Mouse (Mus musculus): Measurements from ENCODE around the gene Stam2. TPM values are rescaled to one million over a fixed set of nuclear protein-coding genes. Genes with fewer than 3 reads are reported as not detected.

The Stam2 gene
- polyA plus RNA-seq, 1 experiment from 2014 or later = 39.0 TPM

- Histone ChIP-seq H3K27ac (no peak overlapping the region), H3K9me3 (no peaks in the 10 kb centered on the region), H3K36me3 (replicated peaks) (peaks cover 3% of the 10 kb centered on the region; the same call in 1 of the 2 replicates), H3K4me3 (no peak overlapping the region), H3K4me2 (no peak overlapping the region), H3K4me1 (0 out of 2 replicates have a peak, but pooled peaks cover 3% of the 10 kb centered on the region), H3K27me3 (replicated peaks) (no peaks in the 10 kb centered on the region), H3K9ac (no peak overlapping the region)
- WGBS = 85% methylated on average over 6 of the region's 6 CpGs
- no peak for ATAC-seq (replicated peaks)
Observed at GRCm38 (mm10) chr2:52715538-52715937, 26.5 kb downstream of the Stam2 start.

GRCm38 (mm10) chr2:52714111-52714510 is 28.0 kb downstream of the Stam2 start:
- Histone ChIP-seq H3K4me3 (no peak overlapping the region), H3K4me2 (no peak overlapping the region), H3K9ac (no peak overlapping the region), H3K9me3 (no peaks in the 10 kb centered on the region), H3K4me1 (no peaks in the 10 kb centered on the region), H3K36me3 (replicated peaks) (peaks cover 8% of the 10 kb centered on the region; the same call in 1 of the 2 replicates), H3K27me3 (replicated peaks) (no peaks in the 10 kb centered on the region), H3K27ac (no peak overlapping the region)
- no peak for ATAC-seq (replicated peaks)
- WGBS = 94% methylated on average over 4 of the region's 4 CpGs

GRCm38 (mm10) chr2:52710804-52711203 is 31.3 kb downstream of the Stam2 start:
- Histone ChIP-seq H3K9ac (no peak overlapping the region), H3K36me3 (replicated peaks) (peaks cover 10% of the 10 kb centered on the region; the same call in 1 of the 2 replicates), H3K4me3 (no peak overlapping the region), H3K27me3 (replicated peaks) (no peaks in the 10 kb centered on the region), H3K9me3 (no peaks in the 10 kb centered on the region), H3K4me2 (no peak overlapping the region), H3K4me1 (no peaks in the 10 kb centered on the region), H3K27ac (no peak overlapping the region)
- ATAC-seq (replicated peaks) = no peak
- 79% methylated on average over 2 of the region's 2 CpGs for WGBS

GRCm38 (mm10) chr2:52709417-52709816 is 32.7 kb downstream of the Stam2 start:
- no peaks in the 10 kb centered on the region for H3K27me3 ChIP-seq (replicated peaks)
- H3K4me1 ChIP-seq = no peaks in the 10 kb centered on the region
- H3K36me3 ChIP-seq (replicated peaks) = peaks cover 12% of the 10 kb centered on the region; the same call in 1 of the 2 replicates
- no peak overlapping the region for H3K9ac ChIP-seq
- ATAC-seq (replicated peaks) = no peak
- no peak overlapping the region for H3K27ac ChIP-seq
- no peak overlapping the region for H3K4me2 ChIP-seq
- H3K9me3 ChIP-seq = no peaks in the 10 kb centered on the region
- WGBS = 94% methylated on average over 5 of the region's 5 CpGs
- no peak overlapping the region for H3K4me3 ChIP-seq

GRCm38 (mm10) chr2:52701368-52702036 is 40.6 kb downstream of the Stam2 start:
- ATAC-seq (replicated peaks) = no peak
- no peaks in the 10 kb centered on the region for H3K27me3 ChIP-seq (replicated peaks)
- no peaks in the 10 kb centered on the region for H3K9me3 ChIP-seq
- no peaks in the 10 kb centered on the region for H3K4me1 ChIP-seq
- no peak overlapping the region for H3K4me2 ChIP-seq
- peaks cover 7% of the 10 kb centered on the region; the same call in 1 of the 2 replicates for H3K36me3 ChIP-seq (replicated peaks)
- no peak overlapping the region for H3K9ac ChIP-seq
- no peak overlapping the region for H3K4me3 ChIP-seq
- H3K27ac ChIP-seq = no peak overlapping the region
- WGBS = 84% methylated on average over 11 of the region's 11 CpGs

GRCm38 (mm10) chr2:52700352-52700751 is 41.7 kb downstream of the Stam2 start:
- peaks cover 2% of the 10 kb centered on the region; the same call in 1 of the 2 replicates for H3K36me3 ChIP-seq (replicated peaks)
- ATAC-seq (replicated peaks) = no peak
- WGBS = 60% methylated on average over 5 of the region's 5 CpGs
- H3K4me2 ChIP-seq = no peak overlapping the region
- H3K27me3 ChIP-seq (replicated peaks) = no peaks in the 10 kb centered on the region
- no peaks in the 10 kb centered on the region for H3K4me1 ChIP-seq
- H3K9me3 ChIP-seq = no peaks in the 10 kb centered on the region
- no peak overlapping the region for H3K4me3 ChIP-seq
- H3K27ac ChIP-seq = no peak overlapping the region
- no peak overlapping the region for H3K9ac ChIP-seq

GRCm38 (mm10) chr2:52694604-52695003 is 47.5 kb downstream of the Stam2 start:
- no peaks in the 10 kb centered on the region for H3K27me3 ChIP-seq (replicated peaks)
- H3K9me3 ChIP-seq = no peaks in the 10 kb centered on the region
- H3K36me3 ChIP-seq (replicated peaks) = no peaks in the 10 kb centered on the region
- H3K9ac ChIP-seq = no peak overlapping the region
- H3K4me3 ChIP-seq = no peak overlapping the region
- 86% methylated on average over 6 of the region's 6 CpGs for WGBS
- H3K4me2 ChIP-seq = no peak overlapping the region
- ATAC-seq (replicated peaks) = no peak
- no peaks in the 10 kb centered on the region for H3K4me1 ChIP-seq
- no peak overlapping the region for H3K27ac ChIP-seq

GRCm38 (mm10) chr2:52691745-52692144 is 50.3 kb downstream of the Stam2 start:
- no peak overlapping the region for H3K4me2 ChIP-seq
- no peaks in the 10 kb centered on the region for H3K27me3 ChIP-seq (replicated peaks)
- no peak overlapping the region for H3K27ac ChIP-seq
- 75% methylated on average over 4 of the region's 4 CpGs for WGBS
- ATAC-seq (replicated peaks) = no peak
- H3K4me1 ChIP-seq = no peaks in the 10 kb centered on the region
- no peaks in the 10 kb centered on the region for H3K36me3 ChIP-seq (replicated peaks)
- no peak overlapping the region for H3K4me3 ChIP-seq
- H3K9me3 ChIP-seq = no peaks in the 10 kb centered on the region
- no peak overlapping the region for H3K9ac ChIP-seq

- no peak for ATAC-seq (replicated peaks)
- Histone ChIP-seq H3K4me2 (no peak overlapping the region), H3K4me3 (no peak overlapping the region), H3K4me1 (no peaks in the 10 kb centered on the region), H3K36me3 (replicated peaks) (no peaks in the 10 kb centered on the region), H3K9me3 (no peaks in the 10 kb centered on the region; the same call in 1 of the 2 replicates), H3K9ac (no peak overlapping the region), H3K27me3 (replicated peaks) (no peaks in the 10 kb centered on the region), H3K27ac (no peak overlapping the region)
- WGBS = 90% methylated on average over 6 of the region's 6 CpGs
Observed at GRCm38 (mm10) chr2:52686601-52687000, 55.5 kb downstream of the Stam2 start.

GRCm38 (mm10) chr2:52677589-52677988 is 64.5 kb downstream of the Stam2 start:
- 74% methylated on average over 4 of the region's 4 CpGs for WGBS
- H3K27ac ChIP-seq = no peak overlapping the region
- no peaks in the 10 kb centered on the region for H3K9me3 ChIP-seq
- H3K4me1 ChIP-seq = peaks cover 19% of the 10 kb centered on the region
- H3K27me3 ChIP-seq (replicated peaks) = peaks cover 12% of the 10 kb centered on the region; the same call in 1 of the 2 replicates
- H3K9ac ChIP-seq = no peak overlapping the region
- no peak overlapping the region for H3K4me3 ChIP-seq
- no peak for ATAC-seq (replicated peaks)
- H3K4me2 ChIP-seq = no peak overlapping the region
- no peaks in the 10 kb centered on the region for H3K36me3 ChIP-seq (replicated peaks)

- peaks cover 12% of the 10 kb centered on the region; the same call in 1 of the 2 replicates for H3K27me3 ChIP-seq (replicated peaks)
- ATAC-seq (replicated peaks) = no peak
- no peaks in the 10 kb centered on the region for H3K36me3 ChIP-seq (replicated peaks)
- H3K4me3 ChIP-seq = peak overlapping the region; percentile 85
- no peak overlapping the region for H3K9ac ChIP-seq
- peak overlapping the region; percentile 98 for H3K4me2 ChIP-seq
- H3K27ac ChIP-seq = no peak overlapping the region
- peaks cover 19% of the 10 kb centered on the region for H3K4me1 ChIP-seq
- H3K9me3 ChIP-seq = no peaks in the 10 kb centered on the region
- 7% methylated on average over 6 of the region's 6 CpGs for WGBS
Observed at GRCm38 (mm10) chr2:52676913-52677303, 65.2 kb downstream of the Stam2 start.

GRCm38 (mm10) chr2:52676023-52676912 is 65.8 kb downstream of the Stam2 start, which contains the start of gene Cacnb4:
Gene Cacnb4, minus strand, starts transcription at chr2:52676831.
- peak within 1 kb of the TSS; percentile 59 for H3K27ac ChIP-seq
- H3K9me3 ChIP-seq = no peaks in the 10 kb centered on the region
- 2% methylated on average over 56 of the region's 77 CpGs for WGBS
- H3K36me3 ChIP-seq (replicated peaks) = no peaks in the 10 kb centered on the region
- peak; percentile 92 for ATAC-seq (replicated peaks)
- peak within 1 kb of the TSS; percentile 73 for H3K9ac ChIP-seq
- H3K4me3 ChIP-seq = peak within 1 kb of the TSS; percentile 85
- H3K4me2 ChIP-seq = peak within 1 kb of the TSS; percentile 98
- peaks cover 12% of the 10 kb centered on the region; the same call in 1 of the 2 replicates for H3K27me3 ChIP-seq (replicated peaks)
- H3K4me1 ChIP-seq = peaks cover 19% of the 10 kb centered on the region

Data from midbrain, embryonic 15.5 days (tissue).